Mouse (Mus musculus) heart, postnatal 4 days (tissue): ENCODE data around the gene Gm6096. TPM values are rescaled to one million over a fixed set of nuclear protein-coding genes. Genes with fewer than 3 reads are reported as not detected.

ENCODE experiments used
- total RNA-seq, 2 experiments: library from RNA; stranded (reverse); gene quantifications; 2 replicates each; pipeline ENCODE4 v1.2.3; 2021

Gene Gm6096
- total RNA-seq, 2 experiments from 2014 or later = not detected

Other genes with a start within 250 kb of the Gm6096 start
- gene Scgb2b27, start 237.1 kb upstream of the Gm6096 start, total RNA-seq = not detected
- not detected for gene Scgb1b27, start 229.6 kb upstream of the Gm6096 start, total RNA-seq
- gene Scgb1b30, start 155.6 kb upstream of the Gm6096 start, total RNA-seq = not detected
- gene Wtip, start 117.8 kb upstream of the Gm6096 start, total RNA-seq = 10 to 100 TPM; 32.0 to 34.8 TPM
- gene Uba2, start 81.4 kb upstream of the Gm6096 start, total RNA-seq = 10 to 100 TPM; 61.8 to 70.6 TPM
- 10 to 100 TPM; 24.7 to 25.9 TPM for gene Pdcd2l, start 54.4 kb upstream of the Gm6096 start, total RNA-seq
- 100 to 1,000 TPM; 621 to 625 TPM for gene Gpi1, start 20.7 kb upstream of the Gm6096 start, total RNA-seq
- 10 to 100 TPM; 85.5 to 89.9 TPM for gene 4931406P16Rik, start 62.5 kb downstream of the Gm6096 start, total RNA-seq
- 100 to 1,000 TPM; 102 to 103 TPM for gene Lsm14a, start 142.3 kb downstream of the Gm6096 start, total RNA-seq